Mouse (Mus musculus) limb, embryonic 14.5 days (tissue): Measurements from ENCODE around the gene Klf5. TPM values are rescaled to one million over a fixed set of nuclear protein-coding genes. Genes with fewer than 3 reads are reported as not detected.

Source experiments
- ATAC-seq: fragments of 200-750 bp; cut with Nextera tagmentation; 2 replicates; pipeline ENCODE4 v1.8.0; 2017; ENCODE audit warnings: low read depth, moderate number of reproducible peaks, moderate TSS enrichment; ENCODE audit not compliant: low FRiP score
- DNase-seq: peaks from one replicate; pipeline ENCODE4 v3.0.0-alpha.2; 2015; ENCODE audit warnings: low spot score
- H3K27ac ChIP-seq: fragments of 300-500 bp; sonication (generic); replicated peaks from 2 replicates; pipeline ENCODE4 v1.5.1; 2014; ENCODE audit warnings: low read depth, mild to moderate bottlenecking, low read length, moderate library complexity, mixed read lengths
- H3K27me3 ChIP-seq: fragments of 300-500 bp; sonication (generic); 2 replicates; pipeline ENCODE4 v1.6.1; 2014; ENCODE audit warnings: low read length, mixed read lengths; ENCODE audit not compliant: control insufficient read depth, insufficient read depth
- H3K36me3 ChIP-seq: fragments of 300-500 bp; sonication (generic); 2 replicates; pipeline ENCODE4 v1.6.1; 2014; ENCODE audit warnings: mild to moderate bottlenecking, low read length, moderate library complexity, mixed read lengths; ENCODE audit not compliant: control insufficient read depth, insufficient read depth
- H3K4me1 ChIP-seq: fragments of 300-500 bp; sonication (generic); 2 replicates; pipeline ENCODE4 v1.6.1; 2014; ENCODE audit warnings: antibody characterized with exemption, low read length, mixed read lengths; ENCODE audit not compliant: control insufficient read depth, insufficient read depth
- H3K4me2 ChIP-seq: fragments of 300-500 bp; sonication (generic); replicated peaks from 2 replicates; pipeline ENCODE4 v1.6.1; 2014; ENCODE audit warnings: low read depth, mild to moderate bottlenecking, low read length, moderate library complexity; ENCODE audit not compliant: severe bottlenecking
- H3K4me3 ChIP-seq: fragments of 300-500 bp; sonication (generic); replicated peaks from 2 replicates; pipeline ENCODE4 v1.5.1; 2014; ENCODE audit warnings: low read length
- H3K9ac ChIP-seq: fragments of 300-500 bp; sonication (generic); 2 replicates; pipeline ENCODE4 v1.6.1; 2014; ENCODE audit warnings: mild to moderate bottlenecking, low read depth, low read length, moderate library complexity; ENCODE audit not compliant: severe bottlenecking
- H3K9me3 ChIP-seq: fragments of 300-500 bp; sonication (generic); 2 replicates; pipeline ENCODE4 v1.6.1; 2016; ENCODE audit warnings: low read length; ENCODE audit not compliant: control insufficient read depth
- POLR2A ChIP-seq: fragments of 200-500 bp; IDR thresholded peaks from 2 replicates; pipeline ENCODE4 v1.8.0; 2012; ENCODE audit warnings: inconsistent platforms, mild to moderate bottlenecking, moderate library complexity, borderline replicate concordance; ENCODE audit not compliant: insufficient read depth, insufficient read length; ENCODE audit errors: extremely low read depth
- WGBS: fragments of 180-500 bp; shearing (Covaris S2); extraction: QIAGEN DNeasy Blood & Tissue Kit; methylation state at CpG from one replicate; pipeline ENCODE4 v1.1.7; 2014; 5-methylcytosine and 5-hydroxymethylcytosine counted together
- polyA plus RNA-seq, 2 experiments: library from polyadenylated mRNA; depleted of rRNA in 1 of 2; stranded (reverse) in 1 of 2; unstranded in 1 of 2; fragments of >200 nt; fragmentation: Nextera tagmentation in 1 of 2; extraction: Ambion mirVana in 1 of 2; gene quantifications; 2 replicates each; pipeline versions ENCODE4 v1.2.1 to v1.2.3; 2012 to 2014

Klf5 gene
- polyA plus RNA-seq, 2 experiments, result 22.7 to 46.7 TPM

- Histone ChIP-seq H3K9ac (no peak overlapping the region), H3K4me1 (no peaks in the 10 kb centered on the region), H3K9me3 (no peaks in the 10 kb centered on the region), H3K27ac (no peak overlapping the region), H3K4me3 (no peak overlapping the region), H3K4me2 (no peak overlapping the region), H3K36me3 (no peaks in the 10 kb centered on the region), H3K27me3 (no peaks in the 10 kb centered on the region)
- no peak for TF ChIP-seq POLR2A
- WGBS, result 81% methylated on average over 12 of the region's 12 CpGs
- peak; percentile 80; the same call in 1 of the 2 replicates for ATAC-seq
- peak; percentile 51 for DNase-seq
Observed at GRCm38 (mm10) chr14:99325597-99326472, 27.3 kb downstream of the Klf5 start.

- H3K9ac ChIP-seq, result no peak overlapping the region
- no peaks in the 10 kb centered on the region for H3K9me3 ChIP-seq
- no peaks in the 10 kb centered on the region for H3K36me3 ChIP-seq
- no peak overlapping the region for H3K27ac ChIP-seq
- ATAC-seq, result no peak
- TF ChIP-seq POLR2A, result no peak
- 90% methylated on average over 3 of the region's 3 CpGs for WGBS
- no peaks in the 10 kb centered on the region for H3K27me3 ChIP-seq
- H3K4me3 ChIP-seq, result no peak overlapping the region
- DNase-seq, result no peak
- no peak overlapping the region for H3K4me2 ChIP-seq
- H3K4me1 ChIP-seq, result no peaks in the 10 kb centered on the region
Observed at GRCm38 (mm10) chr14:99336598-99336997, 38.1 kb downstream of the Klf5 start.

GRCm38 (mm10) chr14:99339021-99339420 is 40.5 kb downstream of the Klf5 start:
- ATAC-seq (no peak), DNase-seq (no peak)
- H3K4me2 ChIP-seq, result no peak overlapping the region
- no peaks in the 10 kb centered on the region for H3K36me3 ChIP-seq
- no peaks in the 10 kb centered on the region for H3K27me3 ChIP-seq
- H3K9ac ChIP-seq, result no peak overlapping the region
- no peaks in the 10 kb centered on the region for H3K9me3 ChIP-seq
- 56% methylated on average over 8 of the region's 8 CpGs for WGBS
- no peak overlapping the region for H3K4me3 ChIP-seq
- TF ChIP-seq POLR2A, result no peak
- H3K27ac ChIP-seq, result no peak overlapping the region
- H3K4me1 ChIP-seq, result no peaks in the 10 kb centered on the region

GRCm38 (mm10) chr14:99339681-99340522 is 41.4 kb downstream of the Klf5 start:
- H3K9ac ChIP-seq, result no peak overlapping the region
- no peak for TF ChIP-seq POLR2A
- H3K4me1 ChIP-seq, result no peaks in the 10 kb centered on the region
- DNase-seq (no peak), ATAC-seq (no peak)
- 10% methylated on average over 9 of the region's 9 CpGs for WGBS
- H3K9me3 ChIP-seq, result no peaks in the 10 kb centered on the region
- no peaks in the 10 kb centered on the region for H3K36me3 ChIP-seq
- no peaks in the 10 kb centered on the region for H3K27me3 ChIP-seq
- no peak overlapping the region for H3K27ac ChIP-seq
- no peak overlapping the region for H3K4me3 ChIP-seq
- no peak overlapping the region for H3K4me2 ChIP-seq

- Histone ChIP-seq H3K9ac (no peak overlapping the region), H3K27ac (no peak overlapping the region), H3K9me3 (no peaks in the 10 kb centered on the region), H3K4me3 (no peak overlapping the region), H3K4me2 (no peak overlapping the region), H3K27me3 (no peaks in the 10 kb centered on the region), H3K36me3 (no peaks in the 10 kb centered on the region), H3K4me1 (no peaks in the 10 kb centered on the region)
- no peak for TF ChIP-seq POLR2A
- 61% methylated on average over 1 of the region's 1 CpGs for WGBS
- no peak for DNase-seq
- no peak for ATAC-seq
Observed at GRCm38 (mm10) chr14:99340703-99341102, 42.2 kb downstream of the Klf5 start.
